Mouse (Mus musculus) lung, postnatal 0 days (tissue): ENCODE data around the gene Ankrd10.

Experiments
- CTCF ChIP-seq: IDR thresholded peaks from 2 replicates; pipeline ENCODE4 v1.5.1; 2016; ENCODE audit warnings: antibody characterized with exemption, mild to moderate bottlenecking
- EP300 ChIP-seq: IDR thresholded peaks from 2 replicates; pipeline ENCODE4 v1.6.1; 2016; ENCODE audit warnings: antibody characterized with exemption, mild to moderate bottlenecking, control low read depth

DNA sequence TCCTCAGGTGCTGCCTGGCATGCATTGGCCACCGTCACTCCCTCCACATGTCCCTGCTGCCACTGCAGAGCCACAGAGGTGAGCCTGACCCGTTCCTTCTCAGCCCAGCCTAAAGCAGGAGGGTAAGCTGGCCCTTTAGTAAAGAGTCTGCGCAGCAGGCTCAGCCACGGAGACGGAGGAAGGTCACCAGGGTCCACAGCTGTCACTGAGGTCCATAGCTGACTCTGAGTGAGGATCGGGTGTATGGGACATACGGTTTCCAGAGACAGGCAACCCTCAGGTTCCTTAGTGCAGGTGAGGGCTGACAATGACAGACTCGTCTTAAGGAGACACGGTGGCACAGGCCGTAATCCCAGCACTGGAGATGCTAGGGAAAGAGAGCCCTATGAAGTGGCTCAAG is 63.6 kb downstream of the Ankrd10 start:
- TF ChIP-seq CTCF (no peak), EP300 (no peak)
